Mouse (Mus musculus) 3134 (cell line): ENCODE measurements around the gene Magi2.
"Not testable (repeated sequence)": the region's sequence is repeated elsewhere in the genome, so short reads cannot be mapped to it uniquely, and the experiment has no call there.

Source experiments
- DNase-seq: peaks from one replicate; pipeline ENCODE4 v3.0.0-alpha.2; 2011; ENCODE audit warnings: low spot score; ENCODE audit not compliant: insufficient read length; ENCODE audit errors: extremely low read depth

Gene Magi2

GRCm38 (mm10) chr5:19226866-19227243 lies at the start of gene Magi2:
Magi2 (plus strand) TSS chr5:19227036.
- DNase-seq = no peak

GRCm38 (mm10) chr5:19178594-19178993 lies 48.2 kb upstream of the Magi2 start:
- no peak for DNase-seq

- no peak for DNase-seq
Observed at GRCm38 (mm10) chr5:19186175-19186574, 40.7 kb upstream of the Magi2 start.

GRCm38 (mm10) chr5:19211665-19212064 lies 15.2 kb upstream of the Magi2 start:
- DNase-seq = no peak

- DNase-seq = no peak
Observed at GRCm38 (mm10) chr5:19226144-19226865, 531 bp upstream of the Magi2 start.

- DNase-seq = no peak
Observed at GRCm38 (mm10) chr5:19227281-19227680, 445 bp downstream of the Magi2 start.

GRCm38 (mm10) chr5:19227791-19228331 lies 1.0 kb downstream of the Magi2 start:
- no peak for DNase-seq

GRCm38 (mm10) chr5:19241797-19242196 lies 15.0 kb downstream of the Magi2 start:
- no peak for DNase-seq

- no peak for DNase-seq
Observed at GRCm38 (mm10) chr5:19246426-19246825, 19.6 kb downstream of the Magi2 start.

- no peak for DNase-seq
Observed at GRCm38 (mm10) chr5:19247266-19247665, 20.4 kb downstream of the Magi2 start.

GRCm38 (mm10) chr5:19262816-19263215 lies 36.0 kb downstream of the Magi2 start:
- DNase-seq = no peak

GRCm38 (mm10) chr5:19264627-19265026 lies 37.8 kb downstream of the Magi2 start:
- no peak for DNase-seq

GRCm38 (mm10) chr5:19292581-19292980 lies 65.7 kb downstream of the Magi2 start:
- no peak for DNase-seq

- DNase-seq = no peak
Observed at GRCm38 (mm10) chr5:19306656-19307055, 79.8 kb downstream of the Magi2 start.

- no peak for DNase-seq
Observed at GRCm38 (mm10) chr5:19309870-19310269, 83.0 kb downstream of the Magi2 start.

- no peak for DNase-seq
Observed at GRCm38 (mm10) chr5:19322532-19322931, 95.7 kb downstream of the Magi2 start.

- no peak for DNase-seq
Observed at GRCm38 (mm10) chr5:19337561-19337960, 110.7 kb downstream of the Magi2 start.

- no peak for DNase-seq
Observed at GRCm38 (mm10) chr5:19368175-19368574, 141.3 kb downstream of the Magi2 start.

- no peak for DNase-seq
Observed at GRCm38 (mm10) chr5:19395876-19396275, 169.0 kb downstream of the Magi2 start.

GRCm38 (mm10) chr5:19400299-19400698 lies 173.5 kb downstream of the Magi2 start:
- no peak for DNase-seq

GRCm38 (mm10) chr5:19400738-19401408 lies 174.0 kb downstream of the Magi2 start:
- DNase-seq = no peak

GRCm38 (mm10) chr5:19404268-19404667 lies 177.4 kb downstream of the Magi2 start:
- not testable (repeated sequence) for DNase-seq
